Mouse (Mus musculus): ENCODE results near the gene Cd47. TPM values are rescaled to one million over a fixed set of nuclear protein-coding genes. Genes with fewer than 3 reads are reported as not detected.

Cd47 gene
- total RNA-seq (2015) (435 and 460 TPM in 2 replicates), total RNA-seq (2017) (188 and 213 TPM in 2 replicates)

GRCm38 (mm10) chr16:49799597-49800561, at the start of gene Cd47:
Cd47 (plus strand) TSS chr16:49800533.
- peak; percentile 76 for ATAC-seq (replicated peaks; ENCODE audit: poor library complexity)

- ATAC-seq (replicated peaks; ENCODE audit: poor library complexity): no peak
These were observed 47.4 kb upstream of the Cd47 start for GRCm38 (mm10) chr16:49752906-49753305.

- 0 out of 2 replicates have a peak, but pooled peaks have one; percentile 14 for ATAC-seq (replicated peaks; ENCODE audit: poor library complexity)
These were observed 47.0 kb upstream of the Cd47 start for GRCm38 (mm10) chr16:49753318-49753717.

DNA sequence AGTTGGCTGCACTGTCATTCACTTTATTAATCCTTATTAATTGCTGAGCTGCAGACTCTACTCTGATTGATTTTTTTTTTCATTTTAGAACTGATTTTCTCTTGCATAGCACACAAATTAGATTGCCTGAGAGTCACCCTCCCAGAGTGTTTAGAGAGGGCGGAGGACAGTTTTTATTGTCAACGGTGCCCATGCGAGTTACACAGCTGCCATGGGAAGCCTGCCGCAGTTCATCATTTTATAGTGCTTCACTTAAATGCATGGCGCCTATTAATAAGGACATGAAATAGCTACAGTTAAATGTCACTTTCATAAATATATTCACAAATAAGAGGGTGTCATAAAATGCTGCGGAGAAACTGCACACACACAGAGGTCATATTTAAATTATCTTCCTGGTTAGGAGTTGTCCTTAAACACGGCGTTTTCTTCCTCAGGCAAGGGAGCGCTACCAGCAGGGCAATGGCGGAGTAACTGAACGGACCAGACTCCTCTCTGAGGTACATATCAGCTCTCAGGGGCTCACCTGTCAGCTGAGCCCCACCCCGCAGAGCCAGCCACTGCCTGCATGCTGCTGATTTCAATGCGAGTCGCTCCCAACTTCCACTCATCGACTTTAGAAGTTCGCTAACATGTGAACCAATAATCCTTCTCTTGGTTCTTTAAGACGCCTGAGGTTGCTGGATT, 39.7 kb upstream of the Cd47 start:
- no peak for ATAC-seq (replicated peaks; ENCODE audit: poor library complexity)

DNA sequence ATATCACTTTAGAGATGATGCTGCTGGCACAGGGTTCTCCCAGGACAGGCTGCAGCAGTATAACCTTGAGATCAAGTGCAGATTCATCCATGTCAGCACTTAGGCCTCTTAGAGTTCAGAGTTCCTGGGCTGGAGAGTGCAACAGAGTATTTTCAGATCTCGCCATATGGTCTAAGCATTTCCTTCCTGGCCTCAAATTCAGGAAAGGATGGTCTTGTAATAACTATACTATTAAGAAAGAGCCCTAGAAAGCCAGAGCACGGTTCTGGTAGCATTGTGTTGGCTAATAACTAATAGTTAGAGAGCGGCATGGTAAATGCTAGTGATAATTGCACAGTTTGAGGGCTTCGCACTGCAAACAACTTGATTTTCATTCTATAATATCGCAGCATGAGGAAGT, 38.4 kb upstream of the Cd47 start:
- peak; percentile 45 for ATAC-seq (replicated peaks; ENCODE audit: poor library complexity)

GRCm38 (mm10) chr16:49766326-49766725, 34.0 kb upstream of the Cd47 start:
- ATAC-seq (replicated peaks; ENCODE audit: poor library complexity): peak; percentile 71

DNA sequence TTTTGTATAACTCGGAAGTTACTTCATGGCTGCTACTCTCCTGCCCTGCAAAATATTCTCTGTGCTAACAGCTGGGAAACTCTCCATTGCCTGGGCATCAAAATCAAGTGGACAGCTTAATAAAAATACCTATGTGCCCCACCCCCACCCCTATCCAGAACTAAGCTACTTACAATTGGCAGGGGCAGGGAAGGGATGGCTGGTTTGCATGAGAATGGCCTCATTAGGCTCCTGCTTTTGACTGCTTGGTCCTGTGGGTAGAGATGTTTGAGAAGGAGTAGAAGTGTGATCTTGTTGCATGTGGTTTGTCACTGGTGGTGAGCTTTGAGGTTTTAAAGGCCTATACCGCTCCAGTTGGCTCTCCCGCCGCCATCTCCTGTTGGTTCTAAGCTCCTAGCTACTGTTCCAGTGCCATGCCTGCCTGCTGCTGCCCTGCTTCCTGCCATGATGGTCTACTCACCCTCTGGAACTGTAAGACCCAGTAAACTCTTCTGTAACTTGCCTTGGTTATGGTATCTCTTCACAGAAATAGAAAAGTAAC, 31.8 kb upstream of the Cd47 start:
- no peak for ATAC-seq (replicated peaks; ENCODE audit: poor library complexity)

GRCm38 (mm10) chr16:49769831-49770261, 30.5 kb upstream of the Cd47 start:
- peak; percentile 51 for ATAC-seq (replicated peaks; ENCODE audit: poor library complexity)

- peak; percentile 12; the same call in 1 of the 2 replicates for ATAC-seq (replicated peaks; ENCODE audit: poor library complexity)
These were observed 29.8 kb upstream of the Cd47 start for GRCm38 (mm10) chr16:49770320-49771189.

- ATAC-seq (replicated peaks; ENCODE audit: poor library complexity): peak; percentile 43
These were observed 28.5 kb upstream of the Cd47 start for GRCm38 (mm10) chr16:49771609-49772396.

GRCm38 (mm10) chr16:49772576-49772975, 27.8 kb upstream of the Cd47 start:
- no peak for ATAC-seq (replicated peaks; ENCODE audit: poor library complexity)

DNA sequence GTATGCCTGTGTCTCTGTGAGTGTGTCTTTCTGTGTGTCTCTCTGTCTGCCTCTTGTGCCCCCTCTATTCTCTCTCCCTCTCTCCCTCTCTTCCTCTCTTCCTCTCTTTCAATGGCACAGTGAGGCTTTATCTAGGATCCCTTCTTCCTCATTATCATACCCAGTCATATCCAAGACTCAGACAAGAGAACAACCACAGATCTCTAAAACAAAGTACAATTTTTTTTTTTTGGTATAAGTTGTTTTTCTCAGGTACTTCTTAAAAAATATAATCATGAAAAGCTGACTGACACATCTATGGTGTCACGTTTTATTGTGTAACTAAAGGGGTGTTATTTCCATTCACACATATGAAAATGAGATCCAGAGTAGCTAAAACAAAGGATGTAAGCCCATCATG, 27.3 kb upstream of the Cd47 start:
- no peak for ATAC-seq (replicated peaks; ENCODE audit: poor library complexity)

- ATAC-seq (replicated peaks; ENCODE audit: poor library complexity): peak; percentile 24
These were observed 26.0 kb upstream of the Cd47 start for GRCm38 (mm10) chr16:49774059-49775001.

- ATAC-seq (replicated peaks; ENCODE audit: poor library complexity): peak; percentile 37
These were observed 25.0 kb upstream of the Cd47 start for GRCm38 (mm10) chr16:49775002-49775966.

GRCm38 (mm10) chr16:49776981-49777380, 23.4 kb upstream of the Cd47 start:
- ATAC-seq (replicated peaks; ENCODE audit: poor library complexity): peak; percentile 43

DNA sequence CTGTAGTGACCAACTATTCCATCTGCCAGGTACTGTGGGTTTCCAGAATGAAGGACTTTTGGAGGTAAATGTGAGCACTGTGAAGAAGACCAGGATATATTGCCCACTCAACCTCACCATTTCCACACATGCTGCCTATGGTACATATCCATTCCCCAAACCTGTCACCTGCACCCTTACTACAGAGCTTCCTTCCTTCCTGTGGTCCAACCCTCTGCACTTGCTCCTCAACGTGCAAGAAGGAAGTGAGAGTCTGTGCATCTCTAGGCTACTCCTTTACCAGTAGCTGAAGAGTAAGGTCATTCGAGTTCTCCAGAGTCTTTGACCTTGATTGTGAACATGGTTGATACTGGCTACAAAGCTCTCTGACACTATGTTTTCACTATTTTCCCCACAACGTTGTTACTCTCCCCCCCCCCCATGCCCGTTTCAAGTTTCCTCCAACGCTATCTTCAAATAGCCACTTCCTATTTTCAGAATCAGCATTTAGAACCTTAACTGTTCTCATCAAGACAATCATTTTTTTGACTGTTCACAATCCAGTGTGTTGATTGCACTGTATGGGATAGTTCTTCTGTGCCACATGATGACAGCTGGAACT, 18.7 kb upstream of the Cd47 start:
- ATAC-seq (replicated peaks; ENCODE audit: poor library complexity): peak; percentile 78

DNA sequence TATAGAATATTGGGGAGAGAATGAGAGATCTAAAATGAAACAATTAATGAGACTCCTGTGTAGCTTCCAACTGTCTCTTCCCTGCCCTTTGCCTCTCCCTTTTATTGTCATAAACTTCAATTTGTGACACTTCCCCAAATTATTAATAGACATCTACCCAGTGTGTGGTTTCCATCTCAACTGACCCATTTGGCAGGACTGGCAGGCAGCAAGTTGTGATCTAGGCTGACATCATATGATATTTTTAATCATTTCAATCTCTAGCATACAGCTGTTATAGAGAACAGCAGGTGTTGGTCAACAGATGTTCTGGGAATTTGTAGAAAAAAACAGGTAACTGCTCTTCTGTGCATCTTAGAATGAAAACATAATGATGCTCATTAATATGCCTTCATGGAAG, 17.0 kb upstream of the Cd47 start:
- ATAC-seq (replicated peaks; ENCODE audit: poor library complexity): peak; percentile 46

Data from megakaryocyte progenitor cell, adult 5-6 weeks (primary cell).